Mouse (Mus musculus) hindbrain, embryonic 16.5 days (tissue): ENCODE results near the gene Gm49601. TPM values are rescaled to one million over a fixed set of nuclear protein-coding genes. Genes with fewer than 3 reads are reported as not detected.

Source experiments
- ATAC-seq: fragments of 200-750 bp; cut with Nextera tagmentation; 2 replicates; pipeline ENCODE4 v1.8.0; 2017; ENCODE audit warnings: moderate TSS enrichment, moderate library complexity
- H3K27ac ChIP-seq: fragments of 300-500 bp; sonication (generic); 2 replicates; pipeline ENCODE4 v1.5.1; 2014; ENCODE audit warnings: low read depth, mild to moderate bottlenecking, control low read depth, low read length, moderate library complexity
- H3K27me3 ChIP-seq: fragments of 300-500 bp; sonication (generic); replicated peaks from 2 replicates; pipeline ENCODE4 v1.6.1; 2014; ENCODE audit warnings: low read length; ENCODE audit not compliant: control insufficient read depth, insufficient read depth
- H3K36me3 ChIP-seq: fragments of 300-500 bp; sonication (generic); 2 replicates; pipeline ENCODE4 v1.6.1; 2014; ENCODE audit warnings: mild to moderate bottlenecking, low read length, moderate library complexity, mixed read lengths; ENCODE audit not compliant: control insufficient read depth, insufficient read depth
- H3K4me1 ChIP-seq: fragments of 300-500 bp; sonication (generic); 2 replicates; pipeline ENCODE4 v1.6.1; 2014; ENCODE audit warnings: low read depth, low read length; ENCODE audit not compliant: control insufficient read depth, insufficient read depth
- H3K4me2 ChIP-seq: fragments of 300-500 bp; sonication (generic); 2 replicates; pipeline ENCODE4 v1.6.1; 2014; ENCODE audit warnings: mild to moderate bottlenecking, low read length, control low read depth, moderate library complexity
- H3K4me3 ChIP-seq: fragments of 300-500 bp; sonication (generic); 2 replicates; pipeline ENCODE4 v1.5.1; 2014; ENCODE audit warnings: mild to moderate bottlenecking, low read length, control low read depth, moderate library complexity
- H3K9ac ChIP-seq: fragments of 300-500 bp; sonication (generic); 2 replicates; pipeline ENCODE4 v1.6.1; 2014; ENCODE audit warnings: low read depth, mild to moderate bottlenecking, control low read depth, low read length, moderate library complexity
- H3K9me3 ChIP-seq: fragments of 300-500 bp; sonication (generic); 2 replicates; pipeline ENCODE4 v1.6.1; 2014; ENCODE audit warnings: mild to moderate bottlenecking, low read length, moderate library complexity; ENCODE audit not compliant: control insufficient read depth
- WGBS: fragments of 180-500 bp; shearing (Covaris S2); extraction: QIAGEN DNeasy Blood & Tissue Kit; methylation state at CpG from one replicate; pipeline ENCODE4 v1.1.7; 2014; 5-methylcytosine and 5-hydroxymethylcytosine counted together
- polyA plus RNA-seq: library from polyadenylated mRNA; unstranded; fragments of >200 nt; fragmentation: Nextera tagmentation; extraction: Ambion mirVana; gene quantifications from 2 replicates; pipeline ENCODE4 v1.2.1, GENCODE M21; 2015

The Gm49601 gene
- polyA plus RNA-seq, 1 experiment from 2014 or later = 22.6 TPM

DNA sequence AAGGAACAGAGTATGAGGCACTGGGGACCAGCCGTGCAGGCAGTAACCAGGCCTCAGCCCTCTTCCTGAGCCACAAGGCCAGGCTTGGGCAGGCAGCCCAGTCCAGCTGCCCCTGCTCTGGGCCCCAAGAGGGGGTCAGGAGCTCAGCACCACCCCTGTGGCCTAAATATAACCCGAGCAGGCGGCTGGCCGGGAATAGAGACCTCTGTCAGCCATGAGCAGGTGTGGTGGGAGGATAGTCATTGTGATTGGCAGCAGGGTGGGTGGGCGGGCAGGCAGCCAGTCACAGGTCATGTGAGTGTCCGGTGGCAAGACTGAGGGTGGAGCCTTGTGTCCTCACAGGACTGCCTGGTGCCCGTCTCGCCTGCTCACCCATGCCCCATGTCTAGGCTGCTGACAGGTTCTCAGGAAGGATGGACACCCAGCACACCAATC lies 21.9 kb downstream of the Gm49601 start:
- Histone ChIP-seq H3K4me3 (no peak overlapping the region), H3K4me1 (no peaks in the 10 kb centered on the region), H3K9ac (no peak overlapping the region), H3K27ac (no peak overlapping the region), H3K4me2 (no peak overlapping the region), H3K36me3 (no peaks in the 10 kb centered on the region), H3K9me3 (no peaks in the 10 kb centered on the region), H3K27me3 (no peaks in the 10 kb centered on the region)
- ATAC-seq = no peak
- 58% methylated on average over 8 of the region's 8 CpGs for WGBS

DNA sequence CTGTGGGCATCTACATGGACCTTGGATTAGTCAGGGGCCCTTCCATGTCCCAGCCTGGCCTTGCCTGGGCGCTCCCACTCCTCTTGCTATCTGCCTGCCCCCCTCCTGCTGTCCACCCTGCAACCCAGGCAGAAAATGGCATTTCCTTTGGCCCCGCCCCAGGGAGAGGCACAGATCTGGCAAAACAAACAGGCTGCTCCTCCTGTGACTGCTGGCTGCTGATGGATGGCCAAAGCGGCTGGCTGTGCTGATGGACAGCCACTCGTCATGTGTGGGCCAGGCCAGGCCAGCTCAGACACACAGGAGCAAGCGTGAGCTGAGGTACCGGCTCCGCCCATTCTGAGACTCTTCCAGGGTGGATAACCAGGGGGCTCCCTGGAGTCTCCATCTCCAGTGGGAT lies 24.8 kb downstream of the Gm49601 start:
- H3K4me3 ChIP-seq = no peak overlapping the region
- H3K9me3 ChIP-seq = no peaks in the 10 kb centered on the region
- H3K27me3 ChIP-seq = peaks cover 4% of the 10 kb centered on the region; the same call in 1 of the 2 replicates
- H3K36me3 ChIP-seq = no peaks in the 10 kb centered on the region
- no peak overlapping the region for H3K9ac ChIP-seq
- H3K4me2 ChIP-seq = no peak overlapping the region
- no peaks in the 10 kb centered on the region for H3K4me1 ChIP-seq
- no peak for ATAC-seq
- WGBS = 57% methylated on average over 7 of the region's 7 CpGs
- H3K27ac ChIP-seq = no peak overlapping the region

DNA sequence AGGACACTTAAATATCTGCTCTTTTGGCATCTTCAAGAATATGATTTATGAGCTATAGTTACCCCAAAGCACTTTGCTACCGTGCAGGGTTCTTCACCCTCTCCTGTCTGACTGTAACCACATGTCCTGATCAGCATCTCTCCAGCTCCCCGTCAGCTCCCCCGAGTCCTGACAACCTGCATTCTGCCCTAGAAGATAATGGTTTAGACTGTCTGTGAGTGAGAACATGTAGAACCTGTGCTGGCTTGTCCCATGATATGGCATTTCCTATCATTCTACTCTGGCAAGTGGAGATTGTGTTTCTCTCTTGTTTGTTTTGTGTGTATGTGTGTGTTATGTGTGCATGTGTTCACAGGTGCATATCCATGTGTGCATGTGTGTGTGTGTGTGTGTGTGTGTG lies 28.2 kb downstream of the Gm49601 start:
- 83% methylated on average over 3 of the region's 3 CpGs for WGBS
- H3K27me3 ChIP-seq = peaks cover 11% of the 10 kb centered on the region

DNA sequence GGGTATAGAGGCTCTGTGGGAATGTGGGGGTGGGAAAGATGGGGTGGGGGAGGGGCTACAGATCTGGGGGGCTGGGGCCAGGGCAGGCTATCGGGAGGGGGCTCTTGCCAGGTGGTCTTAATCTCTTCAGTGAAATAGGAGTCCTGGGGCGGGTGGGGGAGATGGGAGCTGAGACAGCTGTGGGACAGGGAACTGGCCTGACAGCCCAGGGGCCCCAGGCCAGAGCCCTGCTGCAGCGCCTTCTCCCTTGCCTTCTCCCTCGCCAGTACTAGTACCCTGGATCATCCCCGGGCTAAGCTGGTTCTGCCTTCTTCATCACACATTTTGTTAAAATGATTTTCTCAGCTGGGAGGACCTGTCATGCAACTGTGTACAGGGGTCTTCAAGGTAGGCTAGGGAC lies 30.0 kb downstream of the Gm49601 start:
- 53% methylated on average over 5 of the region's 5 CpGs for WGBS
- H3K27me3 ChIP-seq = peaks cover 24% of the 10 kb centered on the region

More for the DNA sequence above, 28.2 kb downstream of the Gm49601 start:
- ATAC-seq = no peak
- Histone ChIP-seq H3K4me1 (no peaks in the 10 kb centered on the region), H3K9me3 (no peaks in the 10 kb centered on the region), H3K4me2 (no peak overlapping the region), H3K36me3 (no peaks in the 10 kb centered on the region), H3K4me3 (no peak overlapping the region), H3K27ac (no peak overlapping the region), H3K9ac (no peak overlapping the region)

DNA sequence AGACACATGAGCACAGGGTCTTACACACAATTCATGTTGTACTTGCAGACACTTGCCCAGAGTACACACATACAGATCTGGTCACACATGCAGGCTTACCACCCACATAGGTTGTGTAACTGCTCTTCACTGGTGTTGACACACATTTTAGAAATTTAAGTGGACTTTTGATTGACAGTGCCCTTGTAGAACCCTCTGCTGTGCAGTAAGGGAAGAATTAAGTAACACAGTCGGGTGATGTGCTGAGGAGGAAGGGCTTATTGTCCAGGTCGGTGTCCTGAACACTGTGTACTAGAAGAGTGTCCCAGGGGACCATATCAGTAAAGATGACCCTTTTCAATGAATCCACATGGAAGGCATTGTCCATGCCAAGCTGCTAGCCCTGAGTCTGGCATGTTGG lies 32.3 kb downstream of the Gm49601 start:
- 83% methylated on average over 2 of the region's 2 CpGs for WGBS
- ATAC-seq = no peak
- H3K27me3 ChIP-seq = peaks cover 46% of the 10 kb centered on the region

More for the DNA sequence above, 30.0 kb downstream of the Gm49601 start:
- no peak overlapping the region for H3K4me2 ChIP-seq
- no peak overlapping the region for H3K27ac ChIP-seq
- H3K36me3 ChIP-seq = no peaks in the 10 kb centered on the region
- ATAC-seq = no peak
- H3K4me1 ChIP-seq = peaks cover 5% of the 10 kb centered on the region; the same call in 1 of the 2 replicates
- H3K9ac ChIP-seq = no peak overlapping the region
- H3K9me3 ChIP-seq = no peaks in the 10 kb centered on the region
- no peak overlapping the region for H3K4me3 ChIP-seq

DNA sequence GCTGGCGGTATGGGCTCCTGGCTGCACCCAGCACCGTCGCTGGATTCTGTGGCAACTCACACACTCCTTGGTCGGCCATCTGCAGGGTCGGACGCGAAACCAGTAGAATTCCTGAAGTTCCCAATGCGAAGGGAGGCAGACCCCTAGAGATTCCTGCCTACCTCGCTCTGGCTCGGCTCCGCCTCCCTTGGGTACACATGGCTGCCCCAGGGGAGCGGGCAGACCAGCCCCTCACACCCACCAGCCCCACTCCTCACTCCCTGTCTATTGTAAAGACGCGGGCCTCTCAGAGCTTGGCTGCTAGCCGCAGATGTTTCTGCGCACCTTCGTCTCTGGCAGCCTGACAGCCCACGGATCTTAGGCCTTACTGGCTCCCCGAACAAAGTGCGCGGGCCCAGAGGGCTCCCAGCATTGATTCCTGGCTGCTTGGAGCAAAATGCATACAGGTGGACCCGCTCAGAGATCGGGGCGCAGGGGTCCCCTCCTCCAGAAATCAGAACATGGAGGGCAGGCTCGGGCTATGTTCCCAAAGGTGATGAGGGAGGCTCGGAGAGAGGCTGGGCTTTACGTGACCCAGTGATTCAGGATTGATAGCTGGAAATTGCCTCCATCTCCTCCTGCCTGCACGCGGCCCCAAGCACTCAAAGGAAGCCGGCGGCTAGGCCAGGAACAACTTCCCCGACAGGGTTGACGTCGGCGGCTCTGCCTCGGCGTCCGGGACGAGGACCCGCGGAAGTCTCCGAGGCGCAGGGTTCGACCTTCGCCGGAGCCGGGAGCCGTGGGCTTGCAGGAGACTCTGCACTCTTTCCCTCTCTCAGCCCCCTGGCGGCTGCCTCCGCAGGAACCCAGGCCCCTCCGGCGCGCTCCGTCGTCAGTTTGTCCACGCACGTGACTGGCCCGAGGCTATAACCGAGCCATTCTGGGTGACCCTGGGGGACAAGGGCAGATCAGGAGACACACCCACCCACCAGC lies 34.9 kb downstream of the Gm49601 start:
- Histone ChIP-seq H3K27ac (no peak overlapping the region), H3K36me3 (no peaks in the 10 kb centered on the region), H3K27me3 (peaks cover 57% of the 10 kb centered on the region), H3K9me3 (no peaks in the 10 kb centered on the region), H3K4me1 (peaks cover 23% of the 10 kb centered on the region), H3K4me2 (peak overlapping the region; percentile 42), H3K4me3 (peak overlapping the region; percentile 30), H3K9ac (no peak overlapping the region)
- WGBS = 2% methylated on average over 58 of the region's 59 CpGs
- 0 out of 2 replicates have a peak, but pooled peaks have one; percentile 12 for ATAC-seq

More for the DNA sequence above, 32.3 kb downstream of the Gm49601 start:
- no peak overlapping the region for H3K27ac ChIP-seq
- H3K9me3 ChIP-seq = no peaks in the 10 kb centered on the region
- no peak overlapping the region for H3K4me2 ChIP-seq
- H3K4me1 ChIP-seq = peaks cover 11% of the 10 kb centered on the region; the same call in 1 of the 2 replicates
- no peak overlapping the region for H3K4me3 ChIP-seq
- no peak overlapping the region for H3K9ac ChIP-seq
- H3K36me3 ChIP-seq = no peaks in the 10 kb centered on the region

DNA sequence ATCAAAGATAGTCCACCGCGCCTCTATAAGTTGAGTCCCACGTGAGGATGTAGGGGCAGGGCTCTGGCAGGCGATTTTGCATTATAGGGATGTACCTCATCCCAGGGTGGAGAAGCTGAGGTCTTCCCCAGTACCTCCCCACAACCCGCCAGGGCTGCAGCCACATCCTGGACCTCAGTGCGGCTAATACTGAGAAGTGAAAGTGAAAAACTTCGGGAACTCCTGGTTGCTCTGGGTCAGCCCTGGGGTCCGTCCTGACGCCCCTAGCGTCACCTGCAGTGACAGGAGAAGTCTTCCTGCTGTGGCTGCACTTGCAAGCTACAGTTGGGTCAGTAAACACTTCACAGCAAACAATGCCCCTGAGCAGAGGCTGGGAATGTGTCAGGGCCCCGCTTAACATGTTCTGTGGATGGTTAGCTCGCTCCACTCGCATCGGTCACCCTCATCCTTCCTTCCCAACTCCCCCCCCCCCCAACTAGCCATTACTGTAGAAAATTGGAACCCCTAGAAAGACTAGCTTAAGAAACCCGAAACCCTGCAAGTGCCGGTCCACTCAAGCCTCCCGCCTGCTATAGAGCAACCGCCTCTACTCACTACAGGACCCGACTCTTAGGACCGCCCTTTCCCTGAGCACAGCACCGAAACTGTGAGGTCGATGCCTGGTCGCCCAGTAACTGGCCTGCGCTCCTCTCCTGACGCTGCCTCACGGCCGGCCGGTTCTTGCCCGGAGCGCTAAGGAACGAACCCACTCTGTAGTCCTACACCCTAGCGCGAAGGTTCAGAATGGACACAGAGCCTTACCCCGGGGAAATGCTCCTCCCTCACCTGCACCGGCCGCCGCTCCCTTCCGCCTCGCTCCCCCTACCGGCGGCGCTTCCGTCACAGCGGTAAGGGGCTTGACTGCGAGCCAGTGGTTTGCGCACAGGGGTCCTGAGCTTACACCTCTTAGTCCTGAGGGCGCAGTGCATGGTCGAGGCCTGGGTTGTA lies 36.1 kb downstream of the Gm49601 start, which contains the start of gene Tbx1:
Gene Tbx1, minus strand, starts transcription at position 868 of the 987 bp plus-strand sequence.
- 3% methylated on average over 48 of the region's 48 CpGs for WGBS
- H3K4me2 ChIP-seq = peak within 1 kb of the TSS; percentile 42
- H3K9me3 ChIP-seq = no peaks in the 10 kb centered on the region
- no peak within 1 kb of the TSS for H3K27ac ChIP-seq
- peaks cover 68% of the 10 kb centered on the region for H3K27me3 ChIP-seq
- no peak within 1 kb of the TSS for H3K9ac ChIP-seq
- peak within 1 kb of the TSS; percentile 30 for H3K4me3 ChIP-seq
- H3K4me1 ChIP-seq = peaks cover 26% of the 10 kb centered on the region
- H3K36me3 ChIP-seq = no peaks in the 10 kb centered on the region
- ATAC-seq = no peak

DNA sequence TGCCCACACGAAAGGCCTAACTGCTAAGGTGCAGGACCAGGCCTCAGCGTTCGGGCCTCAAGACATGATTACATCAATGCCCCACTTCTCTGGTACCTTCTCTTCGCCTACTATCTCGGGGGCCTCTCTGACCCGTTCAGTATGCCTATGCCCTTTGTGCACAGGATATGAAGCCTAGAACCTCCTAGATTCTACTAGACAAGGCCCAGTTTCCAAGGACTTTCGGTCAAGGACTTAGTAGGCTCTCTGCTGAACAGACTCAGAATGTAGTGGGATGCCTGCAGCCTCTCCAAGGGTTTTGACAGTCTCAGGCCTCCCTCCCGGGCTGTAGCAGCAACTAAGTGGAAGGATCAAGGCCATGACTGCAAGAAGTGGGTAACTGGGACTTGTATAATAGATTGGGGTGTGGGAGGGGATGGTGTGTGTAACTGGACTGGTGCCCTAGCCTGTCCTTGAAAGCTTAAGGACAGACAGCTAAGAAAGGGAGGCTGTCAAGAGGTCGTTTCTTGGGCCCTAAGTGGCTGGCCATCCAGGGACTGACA lies 37.1 kb downstream of the Gm49601 start:
- no peak overlapping the region for H3K4me3 ChIP-seq
- H3K36me3 ChIP-seq = no peaks in the 10 kb centered on the region
- 32% methylated on average over 9 of the region's 9 CpGs for WGBS
- H3K4me1 ChIP-seq = peaks cover 26% of the 10 kb centered on the region
- H3K27me3 ChIP-seq = peaks cover 77% of the 10 kb centered on the region
- no peak overlapping the region for H3K4me2 ChIP-seq
- H3K9me3 ChIP-seq = no peaks in the 10 kb centered on the region
- no peak for ATAC-seq
- no peak overlapping the region for H3K27ac ChIP-seq
- H3K9ac ChIP-seq = no peak overlapping the region
